Mouse (Mus musculus) E14TG2a.4 (cell line): ENCODE measurements at regions not wholly inside any gene's neighbourhood (a gene's known extent, or its start where the extent isn't known, plus 50 kb on each side); places are given as distances from the start of the nearest gene placed in this dataset.

Experiments
- CTCF ChIP-seq: conservative IDR thresholded peaks from 2 replicates; pipeline ENCODE4 v1.5.1; 2014; ENCODE audit warnings: low read length
- NANOG ChIP-seq: IDR thresholded peaks from 2 replicates; pipeline ENCODE4 v1.6.1; 2014; ENCODE audit warnings: borderline replicate concordance, low read length, mixed read lengths
- POU5F1 ChIP-seq: IDR thresholded peaks from 2 replicates; pipeline ENCODE4 v1.6.1; 2014; ENCODE audit warnings: low read length, borderline replicate concordance

DNA sequence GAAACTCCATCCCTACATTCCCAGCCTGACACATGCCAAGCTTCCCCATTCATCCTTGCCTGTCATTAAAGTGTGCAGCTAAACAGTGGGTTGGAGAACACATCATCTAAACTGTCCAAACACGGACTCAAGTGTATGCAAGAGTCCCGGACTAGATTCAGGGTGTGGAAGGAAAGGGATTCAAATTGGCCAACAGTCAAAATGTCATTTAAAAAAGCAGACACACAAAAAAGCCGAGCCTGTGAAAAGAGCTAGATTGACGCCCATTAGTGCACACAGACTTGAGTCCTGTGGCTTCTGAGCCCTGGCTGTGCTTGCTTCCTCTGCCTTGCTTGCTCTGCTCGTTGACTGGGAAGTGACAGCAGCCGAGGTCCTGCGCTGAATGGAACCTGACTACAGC is 181.5 kb downstream of the Kit start:
- TF ChIP-seq CTCF: no peak
- no peak for TF ChIP-seq POU5F1
- TF ChIP-seq NANOG: no peak
